ENCODE assay signal across 8 mouse cellular contexts in genomic region chr2:145862206-145862817, GRCm38 (mm10). TPM values are rescaled to one million over a fixed set of nuclear protein-coding genes. Genes with fewer than 3 reads are reported as not detected.
A peak's percentile ranks its signal among the peaks of the same experiment; 100 is the strongest.
DNase-seq lines count a peak whose midpoint lies in the region; ATAC-seq lines count a peak whose summit lies in the region.

No protein-coding gene starts in this region.

- H3K36me3 ChIP-seq in embryonic facial prominence, embryonic 10.5 days (replicated peaks) = peaks cover 10% of the 10 kb centered on the region
- H3K36me3 ChIP-seq in hindbrain, embryonic 11.5 days (ENCODE audit: control insufficient read depth, insufficient read depth, low read length) = no peaks in the 10 kb centered on the region
- peaks cover 25% of the 10 kb centered on the region for H3K36me3 ChIP-seq in limb, embryonic 13.5 days
- no peaks in the 10 kb centered on the region for H3K36me3 ChIP-seq in neural tube, embryonic 15.5 days

- no peaks in the 10 kb centered on the region for H3K27me3 ChIP-seq in embryonic facial prominence, embryonic 10.5 days (replicated peaks; ENCODE audit: low read depth, poor library complexity, severe bottlenecking)
- H3K27me3 ChIP-seq in hindbrain, embryonic 11.5 days (ENCODE audit: control insufficient read depth, insufficient read depth, low read length) = no peaks in the 10 kb centered on the region
- H3K27me3 ChIP-seq in limb, embryonic 13.5 days = no peaks in the 10 kb centered on the region
- H3K27me3 ChIP-seq in neural tube, embryonic 15.5 days (replicated peaks) = no peaks in the 10 kb centered on the region

- peak; percentile 72 for DNase-seq in R1 (ENCODE audit: low read depth, low spot score)
- DNase-seq in embryonic facial prominence, embryonic 10.5 days (ENCODE audit: low spot score) = peak; percentile 48
- DNase-seq in hindbrain, embryonic 11.5 days (ENCODE audit: low spot score) = peak; percentile 40
- DNase-seq in thymus, adult 18-20 months = no peak
- no peak for DNase-seq in thymus, postnatal 14 days
- no peak for DNase-seq in ovary, postnatal 14 days (ENCODE audit: low spot score)

- peaks cover 59% of the 10 kb centered on the region for H3K4me1 ChIP-seq in embryonic facial prominence, embryonic 10.5 days
- no peaks in the 10 kb centered on the region for H3K4me1 ChIP-seq in hindbrain, embryonic 11.5 days (replicated peaks; ENCODE audit: control insufficient read depth, insufficient read depth, low read length)
- H3K4me1 ChIP-seq in limb, embryonic 13.5 days = peaks cover 54% of the 10 kb centered on the region
- H3K4me1 ChIP-seq in neural tube, embryonic 15.5 days = peaks cover 39% of the 10 kb centered on the region

- H3K27ac ChIP-seq in embryonic facial prominence, embryonic 10.5 days (replicated peaks) = peak overlapping the region; percentile 88
- peak overlapping the region; percentile 17; the same call in 1 of the 2 replicates for H3K27ac ChIP-seq in hindbrain, embryonic 11.5 days (ENCODE audit: low read depth, low read length)
- peak overlapping the region; percentile 99 for H3K27ac ChIP-seq in limb, embryonic 13.5 days
- H3K27ac ChIP-seq in neural tube, embryonic 15.5 days (replicated peaks) = peak overlapping the region; percentile 19; the same call in 1 of the 2 replicates

- no peak overlapping the region for H3K9ac ChIP-seq in hindbrain, embryonic 11.5 days (ENCODE audit: low read depth, low read length)
- peak overlapping the region; percentile 80 for H3K9ac ChIP-seq in limb, embryonic 13.5 days
- no peak overlapping the region for H3K9ac ChIP-seq in neural tube, embryonic 15.5 days (replicated peaks)

- H3K9me3 ChIP-seq in embryonic facial prominence, embryonic 10.5 days = peaks cover 8% of the 10 kb centered on the region; the same call in 1 of the 2 replicates
- H3K9me3 ChIP-seq in hindbrain, embryonic 11.5 days (ENCODE audit: control insufficient read depth, low read length) = no peaks in the 10 kb centered on the region
- peaks cover 11% of the 10 kb centered on the region; the same call in 1 of the 2 replicates for H3K9me3 ChIP-seq in limb, embryonic 13.5 days
- no peaks in the 10 kb centered on the region for H3K9me3 ChIP-seq in neural tube, embryonic 15.5 days (replicated peaks)

- ATAC-seq in hindbrain, embryonic 11.5 days (ENCODE audit: low FRiP score) = no peak
- no peak for ATAC-seq in limb, embryonic 13.5 days (ENCODE audit: low FRiP score, low read depth)
- ATAC-seq in neural tube, embryonic 15.5 days (ENCODE audit: low FRiP score) = no peak

- 30% methylated on average over 10 of the region's 10 CpGs for WGBS in embryonic facial prominence, embryonic 10.5 days
- WGBS in hindbrain, embryonic 11.5 days = 34% methylated on average over 10 of the region's 10 CpGs
- WGBS in limb, embryonic 13.5 days = 31% methylated on average over 10 of the region's 10 CpGs
- 37% methylated on average over 10 of the region's 10 CpGs for WGBS in neural tube, embryonic 15.5 days

- peak overlapping the region; percentile 56 for H3K4me3 ChIP-seq in embryonic facial prominence, embryonic 10.5 days
- no peak overlapping the region for H3K4me3 ChIP-seq in hindbrain, embryonic 11.5 days (ENCODE audit: low read depth, low read length)
- H3K4me3 ChIP-seq in limb, embryonic 13.5 days = peak overlapping the region; percentile 70
- H3K4me3 ChIP-seq in neural tube, embryonic 15.5 days (replicated peaks) = peak overlapping the region; percentile 38

- peak overlapping the region; percentile 18; the same call in 1 of the 2 replicates for H3K4me2 ChIP-seq in hindbrain, embryonic 11.5 days (replicated peaks; ENCODE audit: low read depth, low read length)
- H3K4me2 ChIP-seq in limb, embryonic 13.5 days (replicated peaks) = peak overlapping the region; percentile 85
- peak overlapping the region; percentile 58 for H3K4me2 ChIP-seq in neural tube, embryonic 15.5 days

RNA-seq across cellular contexts. Expression of gene Naa20, which starts 39.6 kb away (rescaled TPM):
- polyA plus RNA-seq in embryonic facial prominence, embryonic 10.5 days (2016; fragmentation: Nextera tagmentation; extraction: Ambion mirVana) = 160 and 162 TPM in 2 replicates
- 139 and 146 TPM in 2 replicates for polyA plus RNA-seq in hindbrain, embryonic 11.5 days (2014; fragmentation: Nextera tagmentation; extraction: Ambion mirVana)
- 163 and 165 TPM in 2 replicates for polyA plus RNA-seq in limb, embryonic 13.5 days (2015; fragmentation: Nextera tagmentation; extraction: Ambion mirVana)
- 130 and 140 TPM in 2 replicates for polyA plus RNA-seq in neural tube, embryonic 15.5 days (2015; fragmentation: Nextera tagmentation; extraction: Ambion mirVana)

Comparison
In these comparisons a context has a peak if more than half of its experiments do, and no peak if none do; other contexts are left out.
1. DNase-seq: peak in R1 (single experiment), embryonic facial prominence, embryonic 10.5 days (single experiment) and hindbrain, embryonic 11.5 days (single experiment); none in thymus, adult 18-20 months (0 of 2), thymus, postnatal 14 days (single experiment) and ovary, postnatal 14 days (single experiment).
2. H3K27ac ChIP-seq: peak in every context shown above with its lines; median percentile 99 in limb, embryonic 13.5 days; 88 in embryonic facial prominence, embryonic 10.5 days; 19 in neural tube, embryonic 15.5 days; 17 in hindbrain, embryonic 11.5 days.
3. H3K4me2 ChIP-seq: peak in every context shown above with its lines; median percentile 85 in limb, embryonic 13.5 days; 58 in neural tube, embryonic 15.5 days; 18 in hindbrain, embryonic 11.5 days.